Mouse (Mus musculus) retina, adult 2 months (tissue): ENCODE data around the gene Mtmr11.
"Not testable (repeated sequence)": the region's sequence is repeated elsewhere in the genome, so short reads cannot be mapped to it uniquely, and the experiment has no call there.

Source experiments
- DNase-seq: peaks from one replicate; pipeline ENCODE4 v3.0.0-alpha.2; 2012; ENCODE audit warnings: low read depth, low spot score

The Mtmr11 gene

GRCm38 (mm10) chr3:96171583-96172196, 9.9 kb downstream of the Mtmr11 start:
- DNase-seq: no peak

- DNase-seq: peak; percentile 84
Observed at GRCm38 (mm10) chr3:96172197-96173178, 10.7 kb downstream of the Mtmr11 start, which contains the start of gene Sf3b4. Gene Sf3b4, plus strand, starts transcription at chr3:96172332.

- DNase-seq: no peak
Observed at GRCm38 (mm10) chr3:96173185-96173584, 11.4 kb downstream of the Mtmr11 start.

GRCm38 (mm10) chr3:96174042-96174441, 12.2 kb downstream of the Mtmr11 start:
- DNase-seq: not testable (repeated sequence)

- no peak for DNase-seq
Observed at GRCm38 (mm10) chr3:96175251-96175650, 13.4 kb downstream of the Mtmr11 start.

- no peak for DNase-seq
Observed at GRCm38 (mm10) chr3:96178427-96178826, 16.6 kb downstream of the Mtmr11 start.

- no peak for DNase-seq
Observed at GRCm38 (mm10) chr3:96178902-96179301, 17.1 kb downstream of the Mtmr11 start.

GRCm38 (mm10) chr3:96179531-96179930, 17.7 kb downstream of the Mtmr11 start:
- no peak for DNase-seq

GRCm38 (mm10) chr3:96180727-96181477, 19.1 kb downstream of the Mtmr11 start, which contains the start of gene Sv2a:
Gene Sv2a, plus strand, starts transcription at chr3:96181151.
- DNase-seq: peak; percentile 56

GRCm38 (mm10) chr3:96181510-96182381, 19.9 kb downstream of the Mtmr11 start:
- DNase-seq: no peak

GRCm38 (mm10) chr3:96182382-96182776, 20.6 kb downstream of the Mtmr11 start:
- no peak for DNase-seq

GRCm38 (mm10) chr3:96192977-96193376, 31.2 kb downstream of the Mtmr11 start:
- DNase-seq: no peak

- no peak for DNase-seq
Observed at GRCm38 (mm10) chr3:96194966-96195365, 33.2 kb downstream of the Mtmr11 start.

- DNase-seq: no peak
Observed at GRCm38 (mm10) chr3:96195616-96196313, 34.0 kb downstream of the Mtmr11 start.

- no peak for DNase-seq
Observed at GRCm38 (mm10) chr3:96196437-96197128, 34.8 kb downstream of the Mtmr11 start.

GRCm38 (mm10) chr3:96197129-96197749, 35.4 kb downstream of the Mtmr11 start:
- DNase-seq: no peak

- no peak for DNase-seq
Observed at GRCm38 (mm10) chr3:96198181-96198580, 36.4 kb downstream of the Mtmr11 start.

GRCm38 (mm10) chr3:96198601-96199251, 36.9 kb downstream of the Mtmr11 start:
- not testable (repeated sequence) for DNase-seq

- no peak for DNase-seq
Observed at GRCm38 (mm10) chr3:96199731-96200130, 37.9 kb downstream of the Mtmr11 start.
